Mouse (Mus musculus) small intestine, adult 2 months (tissue): ENCODE results near the gene Mrpl27. TPM values are rescaled to one million over a fixed set of nuclear protein-coding genes. Genes with fewer than 3 reads are reported as not detected.
A peak's percentile ranks its signal among the peaks of the same experiment; 100 is the strongest.
"Not testable (repeated sequence)": the region's sequence is repeated elsewhere in the genome, so short reads cannot be mapped to it uniquely, and the experiment has no call there.

ENCODE experiments used
- H3K27ac ChIP-seq: fragments of 200-500 bp; 2 replicates; pipeline ENCODE4 v1.5.1; 2012; ENCODE audit warnings: low read depth, low read length, control low read depth, inconsistent platforms; ENCODE audit not compliant: insufficient read depth
- H3K27me3 ChIP-seq: fragments of 200-500 bp; 2 replicates; pipeline ENCODE4 v1.6.1; 2012; ENCODE audit warnings: mild to moderate bottlenecking, moderate library complexity, low read length, inconsistent platforms; ENCODE audit not compliant: control insufficient read depth, insufficient read depth
- H3K36me3 ChIP-seq: fragments of 200-500 bp; 2 replicates; pipeline ENCODE4 v1.6.1; 2012; ENCODE audit warnings: mild to moderate bottlenecking, low read length, control low read depth, inconsistent platforms; ENCODE audit not compliant: control insufficient read depth, insufficient read depth
- H3K4me1 ChIP-seq: fragments of 200-500 bp; 2 replicates; pipeline ENCODE4 v1.6.1; 2012; ENCODE audit warnings: low read length, inconsistent platforms, mixed read lengths; ENCODE audit not compliant: control insufficient read depth, insufficient read depth, insufficient read length
- H3K4me3 ChIP-seq: fragments of 200-500 bp; 2 replicates; pipeline ENCODE4 v1.5.1; 2012; ENCODE audit warnings: low read depth, mild to moderate bottlenecking, control low read depth, inconsistent platforms, low read length, moderate library complexity
- CTCF ChIP-seq: fragments of 200-500 bp; IDR thresholded peaks from 2 replicates; pipeline ENCODE4 v1.5.1; 2012; ENCODE audit warnings: low read depth, mild to moderate bottlenecking, control low read depth, inconsistent platforms, low read length, moderate library complexity, mixed read lengths; ENCODE audit not compliant: insufficient replicate concordance, insufficient read length; ENCODE audit errors: extremely low read depth
- POLR2A ChIP-seq: fragments of 200-500 bp; IDR thresholded peaks from 2 replicates; pipeline ENCODE4 v1.6.1; 2012; ENCODE audit warnings: low read depth, mild to moderate bottlenecking, control low read depth, inconsistent platforms, low read length, moderate library complexity
- WGBS: fragments of 180-500 bp; shearing (Covaris S2); methylation state at CpG from one replicate; pipeline ENCODE4 v1.1.7; 2018; 5-methylcytosine and 5-hydroxymethylcytosine counted together
- polyA plus RNA-seq: library from polyadenylated mRNA; depleted of rRNA; stranded (reverse); fragments of >200 nt; gene quantifications from 2 replicates; pipeline ENCODE4 v1.2.3, GENCODE M21; 2012

Gene Mrpl27
- polyA plus RNA-seq, 1 experiment, result 45.7 TPM

- no peak overlapping the region for H3K4me3 ChIP-seq
- TF ChIP-seq CTCF (no peak), POLR2A (no peak)
- H3K4me1 ChIP-seq, result peaks cover 2% of the 10 kb centered on the region; the same call in 1 of the 2 replicates
- no peaks in the 10 kb centered on the region for H3K36me3 ChIP-seq
- H3K27ac ChIP-seq, result no peak overlapping the region
- WGBS, result 82% methylated on average over 7 of the region's 7 CpGs
- no peaks in the 10 kb centered on the region; the same call in 1 of the 2 replicates for H3K27me3 ChIP-seq
Observed at GRCm38 (mm10) chr11:94682427-94682826, 28.9 kb downstream of the Mrpl27 start.

GRCm38 (mm10) chr11:94687178-94687577 is 33.6 kb downstream of the Mrpl27 start:
- no peak overlapping the region for H3K4me3 ChIP-seq
- no peak for TF ChIP-seq CTCF
- TF ChIP-seq POLR2A, result no peak
- no peak overlapping the region for H3K27ac ChIP-seq
- H3K4me1 ChIP-seq, result no peaks in the 10 kb centered on the region
- no peaks in the 10 kb centered on the region for H3K36me3 ChIP-seq
- WGBS, result 73% methylated on average over 6 of the region's 6 CpGs
- H3K27me3 ChIP-seq, result no peaks in the 10 kb centered on the region; the same call in 1 of the 2 replicates

GRCm38 (mm10) chr11:94692502-94692901 is 38.9 kb downstream of the Mrpl27 start:
- H3K36me3 ChIP-seq, H3K27me3 ChIP-seq, H3K4me3 ChIP-seq, H3K4me1 ChIP-seq, H3K27ac ChIP-seq: not testable (repeated sequence)

- H3K36me3 ChIP-seq, result no peaks in the 10 kb centered on the region
- WGBS, result 68% methylated on average over 6 of the region's 6 CpGs
- no peaks in the 10 kb centered on the region for H3K4me1 ChIP-seq
- H3K4me3 ChIP-seq, result no peak overlapping the region
- no peaks in the 10 kb centered on the region; the same call in 1 of the 2 replicates for H3K27me3 ChIP-seq
- peak overlapping the region; percentile 34 for H3K27ac ChIP-seq
- TF ChIP-seq POLR2A, result no peak
- TF ChIP-seq CTCF, result no peak
Observed at GRCm38 (mm10) chr11:94695508-94695907, 41.9 kb downstream of the Mrpl27 start.

- no peak overlapping the region for H3K4me3 ChIP-seq
- H3K4me1 ChIP-seq, result peaks cover 4% of the 10 kb centered on the region
- TF ChIP-seq POLR2A (no peak), CTCF (0 out of 2 replicates have a peak, but pooled peaks have one; percentile 21)
- 93% methylated on average over 2 of the region's 2 CpGs for WGBS
- no peak overlapping the region for H3K27ac ChIP-seq
- no peaks in the 10 kb centered on the region; the same call in 1 of the 2 replicates for H3K27me3 ChIP-seq
- H3K36me3 ChIP-seq, result no peaks in the 10 kb centered on the region
Observed at GRCm38 (mm10) chr11:94697140-94697539, 43.6 kb downstream of the Mrpl27 start.

- Histone ChIP-seq H3K27me3 (no peaks in the 10 kb centered on the region; the same call in 1 of the 2 replicates), H3K4me1 (peaks cover 4% of the 10 kb centered on the region), H3K36me3 (no peaks in the 10 kb centered on the region), H3K4me3 (no peak overlapping the region), H3K27ac (peak overlapping the region; percentile 61)
- TF ChIP-seq CTCF (no peak), POLR2A (no peak)
- WGBS, result 46% methylated on average over 13 of the region's 13 CpGs
Observed at GRCm38 (mm10) chr11:94697703-94698464, 44.3 kb downstream of the Mrpl27 start.

GRCm38 (mm10) chr11:94699399-94699798 is 45.8 kb downstream of the Mrpl27 start:
- Histone ChIP-seq H3K27me3 (no peaks in the 10 kb centered on the region), H3K27ac (no peak overlapping the region), H3K4me3 (no peak overlapping the region), H3K36me3 (no peaks in the 10 kb centered on the region), H3K4me1 (peaks cover 4% of the 10 kb centered on the region)
- 95% methylated on average over 3 of the region's 3 CpGs for WGBS
- TF ChIP-seq POLR2A, result no peak
- no peak for TF ChIP-seq CTCF

GRCm38 (mm10) chr11:94701401-94702215 is 48.0 kb downstream of the Mrpl27 start:
- WGBS, result 41% methylated on average over 27 of the region's 27 CpGs
- no peak overlapping the region for H3K27ac ChIP-seq
- H3K27me3 ChIP-seq, result no peaks in the 10 kb centered on the region
- 0 out of 2 replicates have a peak overlapping the region, but pooled peaks have one; percentile 5 for H3K4me3 ChIP-seq
- H3K4me1 ChIP-seq, result peaks cover 4% of the 10 kb centered on the region
- TF ChIP-seq POLR2A (no peak), CTCF (no peak)
- H3K36me3 ChIP-seq, result no peaks in the 10 kb centered on the region
